Mouse (Mus musculus) CH12.LX (cell line): ENCODE data around the gene Tymp.

ENCODE experiments used
- CHD2 ChIP-seq: IDR thresholded peaks from 2 replicates; pipeline ENCODE4 v1.6.1; 2011; ENCODE audit warnings: low read length, improper control_type of control experiment
- CTCF ChIP-seq, 2 experiments: IDR thresholded peaks in 1 of 2; conservative IDR thresholded peaks in 1 of 2; 2 replicates each; pipeline ENCODE4 v1.5.1; 2011 to 2012; ENCODE audit warnings: low read depth in 2 of 2, low read length in 2 of 2, improper control_type of control experiment in 1 of 2, inconsistent platforms in 1 of 2, mild to moderate bottlenecking in 1 of 2, moderate library complexity in 1 of 2
- ELF1 ChIP-seq: IDR thresholded peaks from 2 replicates; pipeline ENCODE4 v1.6.1; 2014; ENCODE audit warnings: low read depth, mild to moderate bottlenecking, inconsistent platforms, low read length, improper control_type of control experiment
- EP300 ChIP-seq: IDR thresholded peaks from 2 replicates; pipeline ENCODE4 v1.6.1; 2011; ENCODE audit warnings: low read length, improper control_type of control experiment
- HCFC1 ChIP-seq: IDR thresholded peaks from 2 replicates; pipeline ENCODE4 v1.6.1; 2012; ENCODE audit warnings: low read depth, mild to moderate bottlenecking, inconsistent platforms, low read length, improper control_type of control experiment
- JUND ChIP-seq: conservative IDR thresholded peaks from 2 replicates; pipeline ENCODE4 v1.6.1; 2011; ENCODE audit warnings: low read depth, low read length, improper control_type of control experiment
- KAT2A ChIP-seq: IDR thresholded peaks from 2 replicates; pipeline ENCODE4 v1.6.1; 2012; ENCODE audit warnings: low read length, improper control_type of control experiment, inconsistent platforms; ENCODE audit not compliant: insufficient replicate concordance
- MAFK ChIP-seq: IDR thresholded peaks from 2 replicates; pipeline ENCODE4 v1.6.1; 2011; ENCODE audit warnings: low read length, improper control_type of control experiment; ENCODE audit not compliant: insufficient replicate concordance
- MEF2A ChIP-seq: IDR thresholded peaks from 2 replicates; pipeline ENCODE4 v1.6.1; 2014; ENCODE audit warnings: low read depth, mild to moderate bottlenecking, inconsistent platforms, low read length, improper control_type of control experiment, borderline replicate concordance
- MXI1 ChIP-seq: IDR thresholded peaks from 2 replicates; pipeline ENCODE4 v1.6.1; 2011; ENCODE audit warnings: mild to moderate bottlenecking, low read depth, low read length, improper control_type of control experiment
- NRF1 ChIP-seq: IDR thresholded peaks from 2 replicates; pipeline ENCODE4 v1.6.1; 2014; ENCODE audit warnings: low read depth, mild to moderate bottlenecking, inconsistent platforms, low read length, improper control_type of control experiment, moderate library complexity
- POLR2A ChIP-seq: IDR thresholded peaks from 2 replicates; pipeline ENCODE4 v1.6.1; 2011; ENCODE audit warnings: low read depth, mild to moderate bottlenecking, improper control_type of control experiment, low read length
- SIN3A ChIP-seq: IDR thresholded peaks from 2 replicates; pipeline ENCODE4 v1.6.1; 2012; ENCODE audit warnings: low read length, improper control_type of control experiment, inconsistent platforms
- TBP ChIP-seq: conservative IDR thresholded peaks from 2 replicates; pipeline ENCODE4 v1.6.1; 2011; ENCODE audit warnings: low read depth, low read length, improper control_type of control experiment

GRCm38 (mm10) chr15:89377938-89378828 is 1.3 kb upstream of the Tymp start:
- TF ChIP-seq TBP: no peak
- no peak for TF ChIP-seq MAFK
- TF ChIP-seq NRF1: no peak
- no peak for TF ChIP-seq CHD2
- no peak for TF ChIP-seq MEF2A
- no peak for TF ChIP-seq CTCF (conservative IDR thresholded peaks at IDR 0.05 in 1 of 2, IDR thresholded peaks at IDR 0.05 in 1 of 2; ENCODE audit: low read depth in 2 of 2, low read length in 2 of 2)
- TF ChIP-seq SIN3A: no peak
- no peak for TF ChIP-seq HCFC1
- no peak for TF ChIP-seq KAT2A
- TF ChIP-seq POLR2A: no peak
- no peak for TF ChIP-seq JUND
- no peak for TF ChIP-seq MXI1
- no peak for TF ChIP-seq ELF1
- no peak for TF ChIP-seq EP300
